Mouse (Mus musculus): ENCODE measurements around the gene Miox. TPM values are rescaled to one million over a fixed set of nuclear protein-coding genes. Genes with fewer than 3 reads are reported as not detected.

The Miox gene
- polyA plus RNA-seq, 1 experiment, result not detected

- Histone ChIP-seq H3K4me1 (ENCODE audit: control insufficient read depth, insufficient read depth, low read length) (peaks cover 10% of the 10 kb centered on the region), H3K27ac (ENCODE audit: insufficient read depth, low read length) (no peak overlapping the region), H3K4me3 (ENCODE audit: insufficient read depth, low read length) (peak overlapping the region; percentile 72)
- TF ChIP-seq CTCF (IDR thresholded peaks at IDR 0.05; ENCODE audit: borderline replicate concordance, insufficient read depth, low read length), result no peak
- TF ChIP-seq POLR2A (IDR thresholded peaks at IDR 0.05; ENCODE audit: low read depth, low read length), result no peak
Observed at GRCm38 (mm10) chr15:89314107-89314506, 20.1 kb upstream of the Miox start.

GRCm38 (mm10) chr15:89314511-89315189 is 19.5 kb upstream of the Miox start:
- Histone ChIP-seq H3K4me3 (ENCODE audit: insufficient read depth, low read length) (peak overlapping the region; percentile 72), H3K4me1 (ENCODE audit: control insufficient read depth, insufficient read depth, low read length) (peaks cover 7% of the 10 kb centered on the region), H3K27ac (ENCODE audit: insufficient read depth, low read length) (no peak overlapping the region)
- TF ChIP-seq POLR2A (IDR thresholded peaks at IDR 0.05; ENCODE audit: low read depth, low read length), result no peak
- no peak for TF ChIP-seq CTCF (IDR thresholded peaks at IDR 0.05; ENCODE audit: borderline replicate concordance, insufficient read depth, low read length)

GRCm38 (mm10) chr15:89315190-89315731 is 18.9 kb upstream of the Miox start, which contains the start of gene Sbf1:
Gene Sbf1, minus strand, starts transcription at chr15:89315311.
- TF ChIP-seq POLR2A (IDR thresholded peaks at IDR 0.05; ENCODE audit: low read depth, low read length), result peak; percentile 78
- no peak for TF ChIP-seq CTCF (IDR thresholded peaks at IDR 0.05; ENCODE audit: borderline replicate concordance, insufficient read depth, low read length)
- Histone ChIP-seq H3K4me3 (ENCODE audit: insufficient read depth, low read length) (peak within 1 kb of the TSS; percentile 72), H3K4me1 (ENCODE audit: control insufficient read depth, insufficient read depth, low read length) (peaks cover 5% of the 10 kb centered on the region; the same call in 1 of the 2 replicates), H3K27ac (ENCODE audit: insufficient read depth, low read length) (no peak within 1 kb of the TSS)

- H3K4me3 ChIP-seq (ENCODE audit: insufficient read depth, low read length), result no peak overlapping the region
- no peak overlapping the region for H3K27ac ChIP-seq (ENCODE audit: insufficient read depth, low read length)
- no peak for TF ChIP-seq POLR2A (IDR thresholded peaks at IDR 0.05; ENCODE audit: low read depth, low read length)
- TF ChIP-seq CTCF (IDR thresholded peaks at IDR 0.05; ENCODE audit: borderline replicate concordance, insufficient read depth, low read length), result no peak
- peaks cover 5% of the 10 kb centered on the region; the same call in 1 of the 2 replicates for H3K4me1 ChIP-seq (ENCODE audit: control insufficient read depth, insufficient read depth, low read length)
Observed at GRCm38 (mm10) chr15:89316146-89316545, 18.1 kb upstream of the Miox start.

GRCm38 (mm10) chr15:89321264-89321663 is 12.9 kb upstream of the Miox start:
- Histone ChIP-seq H3K27ac (ENCODE audit: insufficient read depth, low read length) (no peak overlapping the region), H3K4me1 (ENCODE audit: control insufficient read depth, insufficient read depth, low read length) (no peaks in the 10 kb centered on the region), H3K4me3 (ENCODE audit: insufficient read depth, low read length) (no peak overlapping the region)
- no peak for TF ChIP-seq POLR2A (IDR thresholded peaks at IDR 0.05; ENCODE audit: low read depth, low read length)
- TF ChIP-seq CTCF (IDR thresholded peaks at IDR 0.05; ENCODE audit: borderline replicate concordance, insufficient read depth, low read length), result no peak

GRCm38 (mm10) chr15:89322670-89323522 is 11.3 kb upstream of the Miox start, which contains the start of gene Adm2:
Gene Adm2, plus strand, starts transcription at chr15:89322720.
- Histone ChIP-seq H3K4me1 (ENCODE audit: control insufficient read depth, insufficient read depth, low read length) (no peaks in the 10 kb centered on the region), H3K27ac (ENCODE audit: insufficient read depth, low read length) (no peak within 1 kb of the TSS), H3K4me3 (ENCODE audit: insufficient read depth, low read length) (peak within 1 kb of the TSS; percentile 26)
- TF ChIP-seq POLR2A (IDR thresholded peaks at IDR 0.05; ENCODE audit: low read depth, low read length) (peak; percentile 38), CTCF (IDR thresholded peaks at IDR 0.05; ENCODE audit: borderline replicate concordance, insufficient read depth, low read length) (no peak)

GRCm38 (mm10) chr15:89323656-89324055 is 10.5 kb upstream of the Miox start:
- Histone ChIP-seq H3K4me1 (ENCODE audit: control insufficient read depth, insufficient read depth, low read length) (no peaks in the 10 kb centered on the region), H3K27ac (ENCODE audit: insufficient read depth, low read length) (no peak overlapping the region), H3K4me3 (ENCODE audit: insufficient read depth, low read length) (peak overlapping the region; percentile 26)
- no peak for TF ChIP-seq CTCF (IDR thresholded peaks at IDR 0.05; ENCODE audit: borderline replicate concordance, insufficient read depth, low read length)
- no peak for TF ChIP-seq POLR2A (IDR thresholded peaks at IDR 0.05; ENCODE audit: low read depth, low read length)

- Histone ChIP-seq H3K27ac (ENCODE audit: insufficient read depth, low read length) (no peak overlapping the region), H3K4me1 (ENCODE audit: control insufficient read depth, insufficient read depth, low read length) (no peaks in the 10 kb centered on the region), H3K4me3 (ENCODE audit: insufficient read depth, low read length) (no peak overlapping the region)
- TF ChIP-seq CTCF (IDR thresholded peaks at IDR 0.05; ENCODE audit: borderline replicate concordance, insufficient read depth, low read length) (no peak), POLR2A (IDR thresholded peaks at IDR 0.05; ENCODE audit: low read depth, low read length) (no peak)
Observed at GRCm38 (mm10) chr15:89326441-89326840, 7.8 kb upstream of the Miox start.

GRCm38 (mm10) chr15:89334774-89335537 is 758 bp downstream of the Miox start:
- Histone ChIP-seq H3K27ac (ENCODE audit: insufficient read depth, low read length) (no peak overlapping the region), H3K4me3 (ENCODE audit: insufficient read depth, low read length) (no peak overlapping the region), H3K4me1 (ENCODE audit: control insufficient read depth, insufficient read depth, low read length) (no peaks in the 10 kb centered on the region)
- no peak for TF ChIP-seq POLR2A (IDR thresholded peaks at IDR 0.05; ENCODE audit: low read depth, low read length)
- no peak for TF ChIP-seq CTCF (IDR thresholded peaks at IDR 0.05; ENCODE audit: borderline replicate concordance, insufficient read depth, low read length)
